Comparison of ENCODE assay signal across 8 mouse cellular contexts in the genomic region with DNA sequence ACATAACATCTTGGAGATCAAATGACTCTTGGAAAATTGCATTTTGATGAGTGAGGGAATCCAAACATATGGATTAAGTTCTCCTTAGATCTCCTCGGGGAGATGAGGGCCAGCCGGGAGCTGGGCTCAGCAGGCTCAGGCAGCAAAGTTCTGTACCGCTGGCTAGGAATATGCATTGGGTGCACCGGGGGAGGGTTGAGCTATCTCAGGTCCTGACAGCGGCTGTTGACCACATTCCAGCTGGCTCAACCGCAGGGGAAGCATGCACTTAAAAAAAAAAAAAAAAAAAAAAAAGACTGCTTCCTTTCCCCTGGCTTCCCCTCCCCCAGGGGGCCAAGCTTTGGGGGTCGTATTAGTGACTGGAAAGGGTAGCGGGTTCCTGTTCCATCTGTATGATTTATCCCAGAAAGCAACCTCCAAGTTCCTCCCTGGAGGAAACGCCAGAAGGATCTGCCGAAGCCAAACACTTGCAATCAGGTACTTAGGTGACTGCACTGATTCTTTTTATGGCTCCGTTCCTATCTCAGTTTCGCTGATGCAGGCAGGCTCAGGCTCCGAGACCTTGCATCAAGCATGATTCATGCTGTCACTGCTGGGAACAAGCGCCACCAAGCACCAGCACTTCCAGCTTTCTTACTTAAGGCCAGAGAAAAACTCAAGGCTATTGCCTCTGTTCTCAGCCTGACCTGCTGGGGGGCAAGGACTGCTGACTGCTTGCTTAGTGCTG.
DNase-seq lines count a peak whose midpoint lies in the region; ATAC-seq and TF ChIP-seq lines count a peak whose summit lies in the region.

No protein-coding gene starts in this region.

- 15% methylated on average over 14 of the region's 14 CpGs for whole genome bisulfite sequencing in neural tube, embryonic 15.5 days
- WGBS in intestine, postnatal 0 days, result 8% methylated on average over 14 of the region's 14 CpGs

- TF ChIP-seq CTCF in intestine, postnatal 0 days (IDR thresholded peaks at IDR 0.05; ENCODE audit: low read depth), result no peak

- no peak overlapping the region for H3K4me3 ChIP-seq in neural tube, embryonic 15.5 days (replicated peaks)
- no peak overlapping the region for H3K4me3 ChIP-seq in intestine, postnatal 0 days (ENCODE audit: low read depth, low read length)

- peaks cover 12% of the 10 kb centered on the region for H3K4me1 ChIP-seq in neural tube, embryonic 15.5 days
- no peaks in the 10 kb centered on the region for H3K4me1 ChIP-seq in intestine, postnatal 0 days (replicated peaks; ENCODE audit: control insufficient read depth, insufficient read depth, low read length)

- H3K27ac ChIP-seq in neural tube, embryonic 15.5 days (replicated peaks), result no peak overlapping the region
- H3K27ac ChIP-seq in intestine, postnatal 0 days (ENCODE audit: low read depth, low read length), result no peak overlapping the region

- DNase-seq in embryo, embryonic 10.5 days (ENCODE audit: low spot score), result peak; percentile 26
- no peak for DNase-seq in embryo, embryonic 9.5 days (ENCODE audit: extremely low spot score)
- DNase-seq in neural tube, embryonic 10.5 days (ENCODE audit: extremely low spot score, low spot score), result no peak
- peak; percentile 16 to 41 for DNase-seq in thymus, postnatal 36 days
- DNase-seq in gastrocnemius, postnatal 25 days, result no peak
- DNase-seq in layer of hippocampus, postnatal 36 days, result no peak

- no peak overlapping the region for H3K9ac ChIP-seq in neural tube, embryonic 15.5 days (replicated peaks)
- no peak overlapping the region; the same call in 1 of the 2 replicates for H3K9ac ChIP-seq in intestine, postnatal 0 days (ENCODE audit: low read depth, low read length)

- 0 out of 2 replicates have a peak, but pooled peaks cover 3% of the 10 kb centered on the region for H3K9me3 ChIP-seq in neural tube, embryonic 15.5 days (replicated peaks)
- H3K9me3 ChIP-seq in intestine, postnatal 0 days (ENCODE audit: control insufficient read depth), result no peaks in the 10 kb centered on the region

- H3K36me3 ChIP-seq in neural tube, embryonic 15.5 days, result no peaks in the 10 kb centered on the region
- H3K36me3 ChIP-seq in intestine, postnatal 0 days (ENCODE audit: control insufficient read depth, insufficient read depth), result no peaks in the 10 kb centered on the region

- H3K4me2 ChIP-seq in neural tube, embryonic 15.5 days, result peak overlapping the region; percentile 17; the same call in 1 of the 2 replicates
- peak overlapping the region; percentile 27 for H3K4me2 ChIP-seq in intestine, postnatal 0 days (replicated peaks; ENCODE audit: low read depth)

- no peak for ATAC-seq in neural tube, embryonic 15.5 days (ENCODE audit: low FRiP score)
- ATAC-seq in intestine, postnatal 0 days, result no peak; the same call in 1 of the 2 replicates

- H3K27me3 ChIP-seq in neural tube, embryonic 15.5 days (replicated peaks), result no peaks in the 10 kb centered on the region
- peaks cover 3% of the 10 kb centered on the region; the same call in 1 of the 2 replicates for H3K27me3 ChIP-seq in intestine, postnatal 0 days (replicated peaks; ENCODE audit: control insufficient read depth, insufficient read depth, low read length)

Comparison
In these comparisons a context has a peak if more than half of its experiments do, and no peak if none do; other contexts are left out.
1. DNase-seq: peak in embryo, embryonic 10.5 days (single experiment) and thymus, postnatal 36 days (2 of 2); none in embryo, embryonic 9.5 days (single experiment), neural tube, embryonic 10.5 days (single experiment), gastrocnemius, postnatal 25 days (single experiment) and layer of hippocampus, postnatal 36 days (0 of 2).